Mouse (Mus musculus) brain, embryonic 14.5 days (tissue): ENCODE data around the gene Ampd3.

Experiments
- CTCF ChIP-seq: fragments of 200-500 bp; IDR thresholded peaks from 2 replicates; pipeline ENCODE4 v1.5.1; 2012; ENCODE audit warnings: inconsistent platforms, mild to moderate bottlenecking, moderate library complexity, borderline replicate concordance; ENCODE audit not compliant: insufficient read depth, insufficient read length; ENCODE audit errors: extremely low read depth
- POLR2A ChIP-seq: fragments of 200-500 bp; IDR thresholded peaks from 2 replicates; pipeline ENCODE4 v1.6.1; 2012; ENCODE audit warnings: mild to moderate bottlenecking, inconsistent platforms, borderline replicate concordance; ENCODE audit not compliant: poor library complexity, insufficient read depth, insufficient read length, severe bottlenecking; ENCODE audit errors: extremely low read depth

- TF ChIP-seq CTCF: no peak
- TF ChIP-seq POLR2A: no peak
Observed at GRCm38 (mm10) chr7:110792834-110793233, 24.8 kb downstream of the Ampd3 start.
